Mouse (Mus musculus): ENCODE data around the gene Hemgn. TPM values are rescaled to one million over a fixed set of nuclear protein-coding genes. Genes with fewer than 3 reads are reported as not detected.

The Hemgn gene
- 0.63 to 1.2 TPM (median 0.91 TPM) in 4 replicates for total RNA-seq (2023; ENCODE audit: inconsistent age)

GRCm38 (mm10) chr4:46413406-46413805 is at the start of gene Hemgn:
Hemgn (minus strand) TSS chr4:46413506.

DNA sequence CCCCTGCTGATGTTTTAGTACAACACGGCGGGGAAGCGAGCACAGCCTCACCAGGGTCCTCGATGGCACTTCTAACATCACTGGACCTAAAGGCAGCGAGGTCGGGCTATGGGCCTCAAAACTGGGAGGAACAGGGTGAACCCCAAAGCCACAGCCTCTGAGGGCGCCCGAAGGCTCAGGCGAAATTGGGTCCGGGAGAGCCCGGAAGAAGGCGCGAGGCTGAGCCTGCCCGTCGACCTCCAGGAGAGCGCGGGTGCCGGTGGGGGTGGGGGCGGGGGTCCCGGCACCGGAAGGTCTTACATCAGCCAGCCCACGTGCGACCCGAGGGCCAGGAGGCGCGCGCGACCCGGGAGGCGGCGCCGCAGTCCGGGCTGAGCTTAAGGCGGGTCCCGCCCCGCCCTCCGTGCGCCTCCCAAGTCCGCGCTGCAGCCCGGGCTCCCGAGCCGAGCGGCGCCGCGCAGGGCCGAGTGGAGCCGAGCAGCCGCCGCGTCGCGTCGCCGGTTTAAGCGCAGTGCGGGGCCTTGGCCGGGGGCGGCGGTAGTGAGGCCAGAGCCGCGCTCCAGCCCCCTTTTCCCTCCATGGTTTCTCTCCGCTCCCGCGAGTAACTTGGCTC is 37.3 kb upstream of the Hemgn start, which contains the start of gene Anp32b:
Anp32b (plus strand) TSS at position 384 of the 613 bp plus-strand sequence.

DNA sequence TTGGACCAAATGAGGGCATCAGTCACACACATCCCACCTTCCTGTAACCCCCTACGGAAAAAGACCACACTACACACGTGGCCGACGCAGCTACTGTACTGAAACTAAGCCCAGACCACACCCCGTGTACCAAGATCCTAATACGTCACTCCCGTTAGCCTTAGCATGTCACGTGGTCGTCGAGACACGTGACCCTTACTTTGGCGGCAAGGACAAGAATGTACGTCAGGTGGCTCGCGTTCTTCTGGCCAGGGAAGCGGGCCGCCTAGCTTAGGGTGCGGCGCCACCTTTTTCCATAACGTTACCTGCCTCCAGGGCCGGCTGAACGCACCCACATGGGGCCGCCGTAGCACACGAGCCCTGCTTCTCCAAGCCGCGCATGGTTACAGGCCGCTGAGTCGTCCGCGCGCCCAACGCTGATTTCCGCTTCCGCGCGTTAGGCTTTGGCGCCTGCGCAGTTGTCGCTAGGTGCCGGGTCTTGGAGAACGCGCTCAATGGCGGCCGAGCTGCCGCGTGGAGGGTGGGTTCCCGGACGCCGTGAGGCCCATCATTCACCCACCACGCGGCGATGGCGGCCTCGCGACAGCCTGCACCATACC is 24.2 kb downstream of the Hemgn start, which contains the start of gene Trmo:
Trmo (minus strand) TSS at position 425 of the 599 bp plus-strand sequence.

Other genes starting within 250 kb of the Hemgn start
- 21.4 to 28.3 TPM (median 24.2 TPM) in 4 replicates for gene Xpa, start 217.2 kb downstream of the Hemgn start, total RNA-seq (2023; ENCODE audit: inconsistent age)
- not detected in 4 replicates for gene Foxe1, start 69.9 kb downstream of the Hemgn start, total RNA-seq (2023; ENCODE audit: inconsistent age)
- 17.9 to 21.5 TPM (median 19.9 TPM) in 4 replicates for gene Trmo, start 24.1 kb downstream of the Hemgn start, total RNA-seq (2023; ENCODE audit: inconsistent age)
- gene Anp32b, start 37.4 kb upstream of the Hemgn start, total RNA-seq (2023; ENCODE audit: inconsistent age), result 147 to 165 TPM (median 160 TPM) in 4 replicates
- 27.3 to 36.6 TPM (median 34.8 TPM) in 4 replicates for gene Nans, start 75.7 kb upstream of the Hemgn start, total RNA-seq (2023; ENCODE audit: inconsistent age)
- gene Trim14, start 122.6 kb upstream of the Hemgn start, total RNA-seq (2023; ENCODE audit: inconsistent age), result 58.6 to 69.3 TPM (median 66.3 TPM) in 4 replicates
- 35.9 to 43.3 TPM (median 39.3 TPM) in 4 replicates for gene Coro2a, start 188.7 kb upstream of the Hemgn start, total RNA-seq (2023; ENCODE audit: inconsistent age)
- gene Tbc1d2, start 236.7 kb upstream of the Hemgn start, total RNA-seq (2023; ENCODE audit: inconsistent age), result 0.72 to 0.84 TPM (median 0.75 TPM) in 4 replicates